Mouse (Mus musculus) bone marrow macrophage, adult 2 months (primary cell): ENCODE measurements around the gene Peli2.

Experiments used
- CTCF ChIP-seq: IDR thresholded peaks from 2 replicates; pipeline ENCODE4 v1.5.1; 2012; ENCODE audit warnings: low read depth, mild to moderate bottlenecking, low read length, moderate library complexity
- POLR2A ChIP-seq: IDR thresholded peaks from 2 replicates; pipeline ENCODE4 v1.6.1; 2012; ENCODE audit warnings: mild to moderate bottlenecking, low read depth, low read length, borderline replicate concordance

- TF ChIP-seq CTCF (no peak), POLR2A (no peak)
These were observed 9.4 kb downstream of the Peli2 start for GRCm38 (mm10) chr14:48130021-48130420.
